Mouse (Mus musculus) cerebellum, adult 2 months (tissue): ENCODE measurements around the gene Senp3.

ENCODE experiments used
- CTCF ChIP-seq: fragments of 200-500 bp; IDR thresholded peaks from 2 replicates; pipeline ENCODE4 v1.5.1; 2011; ENCODE audit warnings: low read depth, mild to moderate bottlenecking, control low read depth, low read length, moderate library complexity, borderline replicate concordance; ENCODE audit not compliant: insufficient read depth
- POLR2A ChIP-seq: fragments of 200-500 bp; IDR thresholded peaks from 2 replicates; pipeline ENCODE4 v1.6.1; 2011; ENCODE audit warnings: low read length, control low read depth, borderline replicate concordance; ENCODE audit not compliant: insufficient read depth

DNA sequence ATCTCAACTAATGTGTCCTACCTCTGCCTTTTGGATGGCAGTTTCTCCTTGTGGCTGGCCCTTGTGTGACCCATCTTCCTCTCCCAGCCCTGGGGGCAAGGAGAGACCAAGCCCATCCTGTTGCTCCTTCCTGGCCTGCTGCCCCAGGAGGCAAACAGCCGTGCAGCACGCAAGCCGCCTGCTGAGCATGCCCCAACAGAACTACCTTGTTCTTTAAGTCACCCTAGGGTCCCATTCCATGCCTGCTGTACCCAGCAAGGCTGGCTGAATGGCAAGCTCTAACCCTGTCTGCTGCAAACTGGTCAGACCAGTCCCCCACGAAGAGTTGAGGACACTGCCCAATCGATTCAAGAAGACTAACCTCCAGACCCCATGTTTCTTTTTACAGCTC is 25.8 kb downstream of the Senp3 start:
- TF ChIP-seq CTCF (no peak), POLR2A (no peak)
